24 mouse cellular contexts compared by ENCODE assay signal in the genomic region with DNA sequence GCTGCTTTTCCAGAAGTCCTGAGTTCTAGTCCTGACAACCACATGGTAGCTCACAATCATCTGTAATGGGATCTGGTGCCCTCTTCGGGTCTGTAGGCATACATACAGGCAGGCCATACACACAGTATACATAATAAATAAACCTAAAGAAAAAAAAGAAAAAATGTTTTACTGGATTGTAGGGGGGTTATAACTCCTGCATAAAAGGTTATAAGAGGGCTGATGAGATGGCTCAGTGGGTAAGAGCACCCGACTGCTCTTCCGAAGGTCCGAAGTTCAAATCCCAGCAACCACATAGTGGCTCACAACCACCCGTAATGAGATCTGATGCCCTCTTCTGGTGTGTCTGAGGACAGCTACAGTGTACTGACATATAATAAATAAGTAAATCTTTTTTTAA. TPM values are rescaled to one million over a fixed set of nuclear protein-coding genes. Genes with fewer than 3 reads are reported as not detected.
DNase-seq lines count a peak whose midpoint lies in the region; ATAC-seq and TF ChIP-seq lines count a peak whose summit lies in the region.
"Not testable (repeated sequence)": the region's sequence is repeated elsewhere in the genome, so short reads cannot be mapped to it uniquely, and the experiment has no call there.
"Had no signal": no experiment of that assay in that cellular context is flagged by ENCODE, and none has a peak within 500 bp of the region (broad histone marks: within the 10 kb centered on the region; RNA-seq: fewer than 3 reads in every experiment).

No protein-coding gene starts in this region.

- H3K4me2 ChIP-seq in forebrain, postnatal 0 days (ENCODE audit: low read depth); liver, postnatal 0 days (ENCODE audit: low read depth, low read length); stomach, postnatal 0 days (replicated peaks; ENCODE audit: low read depth): not testable (repeated sequence)
- H3K4me2 ChIP-seq in intestine, embryonic 15.5 days (replicated peaks): peak overlapping the region; percentile 87; the same call in 1 of the 2 replicates
- H3K4me2 ChIP-seq in liver, embryonic 11.5 days: peak overlapping the region; percentile 98; the same call in 1 of the 2 replicates
- H3K4me2 ChIP-seq in liver, embryonic 14.5 days (ENCODE audit: low read depth): peak overlapping the region; percentile 98

- WGBS in forebrain, postnatal 0 days: 90% methylated on average over 5 of the region's 5 CpGs
- 91% methylated on average over 5 of the region's 5 CpGs for WGBS in intestine, embryonic 15.5 days
- WGBS in liver, embryonic 11.5 days: 93% methylated on average over 5 of the region's 5 CpGs
- 79% methylated on average over 5 of the region's 5 CpGs for WGBS in liver, embryonic 14.5 days (ENCODE audit: insufficient replicate concordance)
- 85% methylated on average over 5 of the region's 5 CpGs for WGBS in liver, postnatal 0 days (ENCODE audit: insufficient replicate concordance)
- WGBS in stomach, postnatal 0 days: 91% methylated on average over 5 of the region's 5 CpGs

- H3K4me1 ChIP-seq in MEL (ENCODE audit: control insufficient read depth in 1 of 2, insufficient read depth in 2 of 2, low read length in 2 of 2): peaks cover 2 to 14% of the 10 kb centered on the region in 2 experiments; a peak in 3 of 4 replicates
- peaks cover 16% of the 10 kb centered on the region for H3K4me1 ChIP-seq in forebrain, postnatal 0 days (ENCODE audit: insufficient read depth)
- H3K4me1 ChIP-seq in intestine, embryonic 15.5 days (replicated peaks): peaks cover 28% of the 10 kb centered on the region
- H3K4me1 ChIP-seq in liver, embryonic 11.5 days (replicated peaks; ENCODE audit: control insufficient read depth, insufficient read depth, low read length): peaks cover 31% of the 10 kb centered on the region
- peaks cover 30 to 35% of the 10 kb centered on the region in 2 experiments for H3K4me1 ChIP-seq in liver, embryonic 14.5 days (replicated peaks; ENCODE audit: control insufficient read depth in 2 of 2, insufficient read depth in 2 of 2, low read length in 1 of 2)
- H3K4me1 ChIP-seq in liver, postnatal 0 days (ENCODE audit: insufficient read depth): peaks cover 34% of the 10 kb centered on the region
- not testable (repeated sequence) for H3K4me1 ChIP-seq in stomach, postnatal 0 days (replicated peaks; ENCODE audit: control insufficient read depth, insufficient read depth)

- not testable (repeated sequence) for H3K27ac ChIP-seq in MEL (ENCODE audit: control insufficient read depth, low read depth, low read length); forebrain, postnatal 0 days (ENCODE audit: low read depth, low read length); intestine, embryonic 15.5 days; liver, embryonic 11.5 days (ENCODE audit: low read depth, low read length); liver, embryonic 14.5 days; liver, postnatal 0 days (ENCODE audit: low read depth); stomach, postnatal 0 days (replicated peaks)

- peaks cover 19% of the 10 kb centered on the region for H3K79me2 ChIP-seq in MEL (ENCODE audit: control insufficient read depth, insufficient read depth, low read length, poor library complexity)

- H3K27me3 ChIP-seq in MEL (ENCODE audit: control insufficient read depth in 1 of 2, insufficient read depth in 2 of 2, low read length in 2 of 2); forebrain, postnatal 0 days (ENCODE audit: insufficient read depth, low read length); intestine, embryonic 15.5 days (replicated peaks); liver, embryonic 11.5 days (replicated peaks; ENCODE audit: control insufficient read depth, insufficient read depth, low read length); liver, embryonic 14.5 days (ENCODE audit: control insufficient read depth, insufficient read depth, low read length); liver, postnatal 0 days (ENCODE audit: insufficient read depth, low read length); stomach, postnatal 0 days (ENCODE audit: control insufficient read depth, insufficient read depth, low read length): not testable (repeated sequence)

- TF ChIP-seq POLR2A in MEL (IDR thresholded peaks at IDR 0.05; ENCODE audit: control insufficient read depth in 1 of 2, insufficient read depth in 1 of 2, low read depth in 1 of 2, low read length in 2 of 2, poor library complexity in 1 of 2): not testable (repeated sequence)

- peak overlapping the region; percentile 79 to 80 for H3K4me3 ChIP-seq in MEL (ENCODE audit: control insufficient read depth in 1 of 2, insufficient read depth in 1 of 2, low read depth in 2 of 2, low read length in 2 of 2)
- H3K4me3 ChIP-seq in forebrain, postnatal 0 days (ENCODE audit: low read depth, low read length); intestine, embryonic 15.5 days (replicated peaks); liver, embryonic 11.5 days (ENCODE audit: low read depth, low read length); liver, embryonic 14.5 days (ENCODE audit: insufficient read depth in 1 of 2, low read depth in 2 of 2, low read length in 2 of 2); liver, postnatal 0 days (ENCODE audit: low read depth, low read length); stomach, postnatal 0 days (ENCODE audit: low read depth, low read length): not testable (repeated sequence)

- DNase-seq in A20 (ENCODE audit: low read depth, low spot score) (peak; percentile 42), MEL (ENCODE audit: low read depth, low spot score) (peak; percentile 70)
- not testable (repeated sequence) for DNase-seq in forebrain, postnatal 0 days; liver, embryonic 11.5 days (ENCODE audit: low spot score); liver, embryonic 14.5 days (ENCODE audit: low read depth in 3 of 3, low spot score in 3 of 3); liver, postnatal 0 days; stomach, postnatal 0 days (ENCODE audit: low spot score)

- H3K9ac ChIP-seq in MEL (ENCODE audit: control insufficient read depth, low read depth, low read length, poor library complexity, severe bottlenecking): peak overlapping the region; percentile 69
- not testable (repeated sequence) for H3K9ac ChIP-seq in forebrain, postnatal 0 days; intestine, embryonic 15.5 days; liver, embryonic 11.5 days (ENCODE audit: low read depth, low read length); liver, embryonic 14.5 days (replicated peaks); liver, postnatal 0 days (replicated peaks); stomach, postnatal 0 days (ENCODE audit: low read length)

- peak; percentile 13 for TF ChIP-seq RAD21 in MEL (IDR thresholded peaks at IDR 0.05; ENCODE audit: low read depth, low read length)

- not testable (repeated sequence) for ATAC-seq in forebrain, postnatal 0 days; intestine, embryonic 15.5 days; liver, embryonic 11.5 days (replicated peaks; ENCODE audit: low FRiP score); liver, embryonic 14.5 days (ENCODE audit: insufficient read depth); liver, postnatal 0 days; stomach, postnatal 0 days (ENCODE audit: low FRiP score, low TSS enrichment)

- not testable (repeated sequence) for TF ChIP-seq EP300 in MEL (IDR thresholded peaks at IDR 0.05; ENCODE audit: low read depth in 1 of 2, low read length in 2 of 2); liver, embryonic 14.5 days (IDR thresholded peaks at IDR 0.05; ENCODE audit: low read depth); liver, postnatal 0 days (IDR thresholded peaks at IDR 0.05; ENCODE audit: low read depth); stomach, postnatal 0 days (optimal IDR thresholded peaks at IDR 0.05)

- H3K36me3 ChIP-seq in MEL (ENCODE audit: control insufficient read depth in 1 of 2, insufficient read depth in 2 of 2, low read length in 2 of 2); forebrain, postnatal 0 days (ENCODE audit: insufficient read depth); intestine, embryonic 15.5 days; liver, embryonic 11.5 days (ENCODE audit: control insufficient read depth, insufficient read depth, low read length); liver, embryonic 14.5 days (replicated peaks; ENCODE audit: control insufficient read depth, insufficient read depth, low read depth); liver, postnatal 0 days (replicated peaks; ENCODE audit: insufficient read depth, low read length); stomach, postnatal 0 days (ENCODE audit: control insufficient read depth, insufficient read depth, low read length): not testable (repeated sequence)

- TF ChIP-seq CTCF in MEL (IDR thresholded peaks at IDR 0.05 in 2 of 3, conservative IDR thresholded peaks at IDR 0.05 in 1 of 3; ENCODE audit: control insufficient read depth in 1 of 3, insufficient read depth in 1 of 3, low read depth in 2 of 3, low read length in 3 of 3, poor library complexity in 1 of 3, severe bottlenecking in 1 of 3): peak in 2 of 3 experiments; percentile 23 to 47; a peak in 3 of 6 replicates
- TF ChIP-seq CTCF in forebrain, postnatal 0 days (IDR thresholded peaks at IDR 0.05; ENCODE audit: low read depth): 0 out of 2 replicates have a peak, but pooled peaks have one; percentile 3
- not testable (repeated sequence) for TF ChIP-seq CTCF in liver, embryonic 14.5 days (IDR thresholded peaks at IDR 0.05; ENCODE audit: low read depth)
- TF ChIP-seq CTCF in liver, postnatal 0 days (IDR thresholded peaks at IDR 0.05; ENCODE audit: low read depth): 0 out of 2 replicates have a peak, but pooled peaks have one; percentile 4
- peak; percentile 22; the same call in 1 of the 2 replicates for TF ChIP-seq CTCF in stomach, postnatal 0 days (IDR thresholded peaks at IDR 0.05; ENCODE audit: low read depth)

- H3K9me3 ChIP-seq in MEL (replicated peaks; ENCODE audit: insufficient read depth, low read length); forebrain, postnatal 0 days (ENCODE audit: low read length); intestine, embryonic 15.5 days; liver, embryonic 11.5 days (ENCODE audit: control insufficient read depth, low read length); liver, embryonic 14.5 days (ENCODE audit: control insufficient read depth, low read length); liver, postnatal 0 days (ENCODE audit: low read length); stomach, postnatal 0 days (ENCODE audit: control insufficient read depth, low read length): not testable (repeated sequence)

RNA-seq across cellular contexts. Expression of a gene that starts 1.2 kb away (rescaled TPM):
- 84.8 and 165 TPM in 2 replicates for total RNA-seq in MEL (2012; rRNA removed)
- 100 to 1,000 TPM in 1 of 2 experiments, not detected in 1; 267 TPM for polyA plus RNA-seq in MEL (2012; ENCODE audit: insufficient read depth in 1 of 2, insufficient read length in 2 of 2, low read depth in 1 of 2, low replicate concordance in 2 of 2, missing spikeins in 1 of 2)
- 85.6 and 112 TPM in 2 replicates for total RNA-seq in forebrain, postnatal 0 days (2014; rRNA removed)
- 57.3 and 72.9 TPM in 2 replicates for polyA plus RNA-seq in forebrain, postnatal 0 days (2015; fragmentation: Nextera tagmentation; extraction: Ambion mirVana)
- polyA plus RNA-seq in intestine, embryonic 15.5 days (2015; fragmentation: Nextera tagmentation; extraction: Ambion mirVana): 252 and 254 TPM in 2 replicates
- 245 and 255 TPM in 2 replicates for polyA plus RNA-seq in liver, embryonic 11.5 days (2014; fragmentation: Nextera tagmentation; extraction: Ambion mirVana)
- 41.7 and 46.7 TPM in 2 replicates for polyA plus RNA-seq in liver, embryonic 14.5 days (2012; rRNA removed)
- 63.1 and 66.8 TPM in 2 replicates for polyA plus RNA-seq in liver, embryonic 14.5 days (2014; fragmentation: Nextera tagmentation; extraction: Ambion mirVana)
- 23.5 and 31.3 TPM in 2 replicates for polyA plus RNA-seq in liver, postnatal 0 days (2015; fragmentation: Nextera tagmentation; extraction: Ambion mirVana)
- 82.4 and 86.1 TPM in 2 replicates for polyA plus RNA-seq in stomach, postnatal 0 days (2015; fragmentation: Nextera tagmentation; extraction: Ambion mirVana)

RNA-seq across cellular contexts. Expression of a gene that starts 30.6 kb away (rescaled TPM):
- not detected in 2 replicates for total RNA-seq in MEL (2012; rRNA removed)
- polyA plus RNA-seq in MEL (2012; ENCODE audit: insufficient read depth in 1 of 2, insufficient read length in 2 of 2, low read depth in 1 of 2, low replicate concordance in 2 of 2, missing spikeins in 1 of 2): not detected
- total RNA-seq in forebrain, postnatal 0 days (2014; rRNA removed): not detected in 2 replicates
- not detected in 2 replicates for polyA plus RNA-seq in forebrain, postnatal 0 days (2015; fragmentation: Nextera tagmentation; extraction: Ambion mirVana)
- 0.11 and 0.31 TPM in 2 replicates for polyA plus RNA-seq in intestine, embryonic 15.5 days (2015; fragmentation: Nextera tagmentation; extraction: Ambion mirVana)
- not detected in 2 replicates for polyA plus RNA-seq in liver, embryonic 11.5 days (2014; fragmentation: Nextera tagmentation; extraction: Ambion mirVana)
- polyA plus RNA-seq in liver, embryonic 14.5 days (2012; rRNA removed): 0.08 TPM in 1 of 2 replicates, not detected in the other
- polyA plus RNA-seq in liver, embryonic 14.5 days (2014; fragmentation: Nextera tagmentation; extraction: Ambion mirVana): not detected in 2 replicates
- polyA plus RNA-seq in liver, postnatal 0 days (2015; fragmentation: Nextera tagmentation; extraction: Ambion mirVana): not detected in 2 replicates
- polyA plus RNA-seq in stomach, postnatal 0 days (2015; fragmentation: Nextera tagmentation; extraction: Ambion mirVana): 0.65 and 1.1 TPM in 2 replicates
- total RNA-seq: gastrocnemius, adult 8-10 months; gastrocnemius, postnatal 25 days; heart, adult 18-20 months; heart, postnatal 14 days; heart, postnatal 4 days had no signal
- polyA plus RNA-seq: activated CD4-positive, CD25-positive, alpha-beta regulatory T cell, adult 4 months; brain, embryonic 14.5 days; embryonic facial prominence, embryonic 11.5 days; embryonic facial prominence, embryonic 14.5 days; forebrain, embryonic 11.5 days; forebrain, embryonic 14.5 days; heart, embryonic 12.5 days; hindbrain, embryonic 11.5 days; hindbrain, embryonic 14.5 days had no signal

RNA-seq across cellular contexts. Expression of a gene that starts 32.3 kb away (rescaled TPM):
- total RNA-seq in MEL (2012; rRNA removed): not detected in 2 replicates
- polyA plus RNA-seq in MEL (2012; ENCODE audit: insufficient read depth in 1 of 2, insufficient read length in 2 of 2, low read depth in 1 of 2, low replicate concordance in 2 of 2, missing spikeins in 1 of 2): under 1 TPM in 1 of 2 experiments, not detected in 1; 0.17 TPM
- 0.15 TPM in 1 of 2 replicates, not detected in the other for total RNA-seq in forebrain, postnatal 0 days (2014; rRNA removed)
- 0.14 and 0.29 TPM in 2 replicates for polyA plus RNA-seq in forebrain, postnatal 0 days (2015; fragmentation: Nextera tagmentation; extraction: Ambion mirVana)
- 0.15 and 0.28 TPM in 2 replicates for polyA plus RNA-seq in intestine, embryonic 15.5 days (2015; fragmentation: Nextera tagmentation; extraction: Ambion mirVana)
- 0.16 and 0.51 TPM in 2 replicates for polyA plus RNA-seq in liver, embryonic 11.5 days (2014; fragmentation: Nextera tagmentation; extraction: Ambion mirVana)
- polyA plus RNA-seq in liver, embryonic 14.5 days (2012; rRNA removed): not detected in 2 replicates
- not detected in 2 replicates for polyA plus RNA-seq in liver, embryonic 14.5 days (2014; fragmentation: Nextera tagmentation; extraction: Ambion mirVana)
- polyA plus RNA-seq in liver, postnatal 0 days (2015; fragmentation: Nextera tagmentation; extraction: Ambion mirVana): not detected in 2 replicates
- polyA plus RNA-seq in stomach, postnatal 0 days (2015; fragmentation: Nextera tagmentation; extraction: Ambion mirVana): 0.10 and 0.11 TPM in 2 replicates
- total RNA-seq: adrenal gland, adult 8-10 months; adrenal gland, postnatal 25 days; gastrocnemius, adult 8-10 months; gastrocnemius, postnatal 25 days; heart, adult 18-20 months; heart, postnatal 4 days had no signal
- polyA plus RNA-seq: embryonic facial prominence, embryonic 14.5 days; heart, embryonic 12.5 days had no signal

RNA-seq across cellular contexts. Expression of a gene that starts 32.8 kb away (rescaled TPM):
- total RNA-seq in MEL (2012; rRNA removed): 9.3 and 10.7 TPM in 2 replicates
- 10 to 100 TPM in 1 of 2 experiments, not detected in 1; 15.6 TPM for polyA plus RNA-seq in MEL (2012; ENCODE audit: insufficient read depth in 1 of 2, insufficient read length in 2 of 2, low read depth in 1 of 2, low replicate concordance in 2 of 2, missing spikeins in 1 of 2)
- 46.5 and 50.4 TPM in 2 replicates for total RNA-seq in forebrain, postnatal 0 days (2014; rRNA removed)
- 54.5 and 56.8 TPM in 2 replicates for polyA plus RNA-seq in forebrain, postnatal 0 days (2015; fragmentation: Nextera tagmentation; extraction: Ambion mirVana)
- 17.3 and 17.5 TPM in 2 replicates for polyA plus RNA-seq in intestine, embryonic 15.5 days (2015; fragmentation: Nextera tagmentation; extraction: Ambion mirVana)
- polyA plus RNA-seq in liver, embryonic 11.5 days (2014; fragmentation: Nextera tagmentation; extraction: Ambion mirVana): 12.1 and 12.8 TPM in 2 replicates
- 4.5 and 4.7 TPM in 2 replicates for polyA plus RNA-seq in liver, embryonic 14.5 days (2012; rRNA removed)
- 4.2 and 4.5 TPM in 2 replicates for polyA plus RNA-seq in liver, embryonic 14.5 days (2014; fragmentation: Nextera tagmentation; extraction: Ambion mirVana)
- polyA plus RNA-seq in liver, postnatal 0 days (2015; fragmentation: Nextera tagmentation; extraction: Ambion mirVana): 4.0 and 4.4 TPM in 2 replicates
- polyA plus RNA-seq in stomach, postnatal 0 days (2015; fragmentation: Nextera tagmentation; extraction: Ambion mirVana): 16.1 and 18.8 TPM in 2 replicates

RNA-seq across cellular contexts. Expression of a gene that starts 40.8 kb away (rescaled TPM):
- 5.7 and 7.8 TPM in 2 replicates for total RNA-seq in MEL (2012; rRNA removed)
- polyA plus RNA-seq in MEL (2012; ENCODE audit: insufficient read depth in 1 of 2, insufficient read length in 2 of 2, low read depth in 1 of 2, low replicate concordance in 2 of 2, missing spikeins in 1 of 2): 10 to 100 TPM in 1 of 2 experiments, not detected in 1; 18.5 TPM
- total RNA-seq in forebrain, postnatal 0 days (2014; rRNA removed): 5.5 and 8.7 TPM in 2 replicates
- 2.4 and 4.5 TPM in 2 replicates for polyA plus RNA-seq in forebrain, postnatal 0 days (2015; fragmentation: Nextera tagmentation; extraction: Ambion mirVana)
- 1.1 and 1.2 TPM in 2 replicates for polyA plus RNA-seq in intestine, embryonic 15.5 days (2015; fragmentation: Nextera tagmentation; extraction: Ambion mirVana)
- 1.2 TPM in 2 replicates for polyA plus RNA-seq in liver, embryonic 11.5 days (2014; fragmentation: Nextera tagmentation; extraction: Ambion mirVana)
- polyA plus RNA-seq in liver, embryonic 14.5 days (2012; rRNA removed): 1.1 TPM in 2 replicates
- polyA plus RNA-seq in liver, embryonic 14.5 days (2014; fragmentation: Nextera tagmentation; extraction: Ambion mirVana): 1.4 and 1.5 TPM in 2 replicates
- 1.5 and 1.7 TPM in 2 replicates for polyA plus RNA-seq in liver, postnatal 0 days (2015; fragmentation: Nextera tagmentation; extraction: Ambion mirVana)
- polyA plus RNA-seq in stomach, postnatal 0 days (2015; fragmentation: Nextera tagmentation; extraction: Ambion mirVana): 0.61 and 0.85 TPM in 2 replicates
